In the genomic region with DNA sequence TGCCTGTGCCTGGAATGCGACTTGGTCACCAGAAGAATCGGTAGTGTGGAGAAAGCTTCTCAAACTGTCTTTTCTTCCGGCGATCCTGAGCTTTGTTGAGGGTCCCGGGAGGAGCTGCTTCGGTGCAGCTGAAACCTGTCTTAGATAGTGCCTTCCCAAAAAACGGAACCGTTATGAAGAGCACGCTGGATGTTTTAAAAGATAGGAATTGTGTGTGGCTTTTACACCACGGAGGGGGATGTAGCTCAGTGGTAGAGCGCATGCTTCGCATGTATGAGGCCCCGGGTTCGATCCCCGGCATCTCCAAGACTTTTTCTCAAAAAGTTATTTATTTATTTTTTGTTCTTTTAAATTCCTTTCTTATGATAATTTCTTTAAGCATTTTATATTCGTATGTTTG, we compare ENCODE assay signal across 8 mouse cellular contexts. TPM values are rescaled to one million over a fixed set of nuclear protein-coding genes. Genes with fewer than 3 reads are reported as not detected.
DNase-seq lines count a peak whose midpoint lies in the region; ATAC-seq lines count a peak whose summit lies in the region.

No protein-coding gene starts in this region.

- intact Hi-C loops in left cerebral cortex, postnatal 25 days (cut with DNase I) = no loop called here

- ATAC-seq in frontal cortex, adult (ENCODE audit: low TSS enrichment) = peak; percentile 86

- peak; percentile 61 to 65 for DNase-seq in left cerebral cortex, adult 18-20 months (ENCODE audit: low spot score in 2 of 2)
- DNase-seq in left cerebral cortex, adult 11 months (ENCODE audit: low spot score) = no peak
- peak; percentile 63 for DNase-seq in cerebellum, adult 8-10 months
- DNase-seq in left cerebral cortex, postnatal 25 days (ENCODE audit: low spot score in 2 of 2) = peak; percentile 53 to 68
- DNase-seq in neural tube, embryonic 10.5 days (ENCODE audit: extremely low spot score, low spot score) = peak; percentile 80
- no peak for DNase-seq in adipocyte (ENCODE audit: low spot score)
- DNase-seq in lung, postnatal 36 days = no peak

RNA-seq across cellular contexts. Expression of gene Gpx5, which starts 38.5 kb away (rescaled TPM):
- total RNA-seq in left cerebral cortex, adult 18-20 months (2021) = not detected
- not detected for total RNA-seq in left cerebral cortex, postnatal 25 days (2021)

RNA-seq across cellular contexts. Expression of gene Gpx6, which starts 57.9 kb away (rescaled TPM):
- under 1 TPM; 0.33 to 0.37 TPM for total RNA-seq in left cerebral cortex, adult 18-20 months (2021)
- not detected for total RNA-seq in left cerebral cortex, postnatal 25 days (2021)

Comparison
In these comparisons a context has a peak if more than half of its experiments do, and no peak if none do; other contexts are left out.
1. DNase-seq: peak in left cerebral cortex, adult 18-20 months (2 of 2), cerebellum, adult 8-10 months (single experiment), left cerebral cortex, postnatal 25 days (2 of 2) and neural tube, embryonic 10.5 days (single experiment); none in left cerebral cortex, adult 11 months (single experiment), adipocyte (single experiment) and lung, postnatal 36 days (single experiment).